Mouse (Mus musculus) embryonic facial prominence, embryonic 14.5 days (tissue): ENCODE measurements around the gene Ulk4. TPM values are rescaled to one million over a fixed set of nuclear protein-coding genes. Genes with fewer than 3 reads are reported as not detected.

Experiments
- ATAC-seq: fragments of 200-750 bp; cut with Nextera tagmentation; 2 replicates; pipeline ENCODE4 v1.8.0; 2017; ENCODE audit warnings: low read depth, moderate number of reproducible peaks, moderate TSS enrichment
- DNase-seq: peaks from one replicate; pipeline ENCODE4 v3.0.0-alpha.2; 2015; ENCODE audit warnings: low spot score
- H3K27ac ChIP-seq: fragments of 300-500 bp; sonication (generic); replicated peaks from 2 replicates; pipeline ENCODE4 v1.5.1; 2014; ENCODE audit warnings: low read depth, mild to moderate bottlenecking, low read length, moderate library complexity
- H3K27me3 ChIP-seq: fragments of 300-500 bp; sonication (generic); replicated peaks from 2 replicates; pipeline ENCODE4 v1.6.1; 2014; ENCODE audit warnings: low read length; ENCODE audit not compliant: control insufficient read depth, insufficient read depth
- H3K36me3 ChIP-seq: fragments of 300-500 bp; sonication (generic); 2 replicates; pipeline ENCODE4 v1.6.1; 2014; ENCODE audit warnings: low read length, mixed read lengths; ENCODE audit not compliant: control insufficient read depth, insufficient read depth
- H3K4me1 ChIP-seq: fragments of 300-500 bp; sonication (generic); 2 replicates; pipeline ENCODE4 v1.6.1; 2014; ENCODE audit warnings: antibody characterized with exemption, low read length; ENCODE audit not compliant: control insufficient read depth, insufficient read depth
- H3K4me2 ChIP-seq: fragments of 300-500 bp; sonication (generic); 2 replicates; pipeline ENCODE4 v1.6.1; 2014; ENCODE audit warnings: low read depth, mild to moderate bottlenecking, low read length, moderate library complexity, mixed read lengths
- H3K4me3 ChIP-seq: fragments of 300-500 bp; sonication (generic); 2 replicates; pipeline ENCODE4 v1.5.1; 2014; ENCODE audit warnings: low read depth, mild to moderate bottlenecking, low read length
- H3K9ac ChIP-seq: fragments of 300-500 bp; sonication (generic); 2 replicates; pipeline ENCODE4 v1.6.1; 2014; ENCODE audit warnings: low read depth, mild to moderate bottlenecking, low read length, moderate library complexity, mixed read lengths
- H3K9me3 ChIP-seq: fragments of 300-500 bp; sonication (generic); 2 replicates; pipeline ENCODE4 v1.6.1; 2016; ENCODE audit warnings: low read length; ENCODE audit not compliant: control insufficient read depth
- WGBS: fragments of 180-500 bp; shearing (Covaris S2); extraction: QIAGEN DNeasy Blood & Tissue Kit; methylation state at CpG from one replicate; pipeline ENCODE4 v1.1.7; 2014; 5-methylcytosine and 5-hydroxymethylcytosine counted together
- polyA plus RNA-seq: library from polyadenylated mRNA; unstranded; fragments of >200 nt; fragmentation: Nextera tagmentation; extraction: Ambion mirVana; gene quantifications from 2 replicates; pipeline ENCODE4 v1.2.1, GENCODE M21; 2014

The Ulk4 gene
- 125 and 136 TPM in 2 replicates for polyA plus RNA-seq

DNA sequence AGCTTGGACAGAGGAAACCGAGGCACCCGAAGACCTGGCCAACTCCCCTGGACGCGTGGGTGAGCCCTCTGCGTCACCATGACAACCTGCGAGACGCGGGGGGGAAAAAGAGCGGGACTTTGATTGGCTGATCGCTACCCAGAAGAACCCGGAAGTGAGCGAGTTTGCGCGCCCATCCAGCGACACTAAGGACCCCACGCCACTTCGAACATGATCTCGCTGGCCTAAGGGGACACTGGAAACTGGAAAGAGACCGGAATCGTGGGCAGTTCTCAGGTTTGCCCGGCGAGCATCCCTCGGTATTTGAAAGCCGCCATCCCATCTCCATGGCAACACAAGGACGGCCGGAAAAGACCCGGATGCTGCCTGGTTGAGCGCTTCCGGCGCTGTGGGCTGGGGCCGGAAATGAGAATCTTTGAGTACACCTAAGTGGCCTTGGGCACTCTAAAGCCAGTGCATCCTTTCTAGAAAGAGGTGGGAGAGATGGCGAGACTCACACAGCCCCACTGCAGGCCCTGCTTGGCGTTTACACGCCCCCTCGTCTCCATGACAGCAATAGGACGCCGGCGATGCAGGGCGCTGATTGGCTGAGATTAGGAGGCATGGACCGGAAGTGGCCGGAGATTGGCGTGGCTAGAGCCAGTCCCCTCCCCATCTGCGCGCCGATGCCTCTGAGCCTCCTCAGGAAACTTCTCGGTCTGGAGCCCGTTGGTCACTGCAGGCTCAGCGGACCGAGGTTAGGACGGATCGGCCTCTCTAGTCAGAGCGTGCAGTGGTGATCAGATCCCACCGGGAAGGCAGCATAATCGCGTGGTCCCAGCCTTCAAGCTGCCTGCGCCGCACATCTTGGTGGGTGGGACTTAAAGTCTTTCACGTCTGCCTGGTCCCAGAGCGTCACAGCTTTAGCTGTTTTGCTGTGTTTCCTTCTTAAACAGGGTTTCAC is at the start of gene Ulk4:
Ulk4 (minus strand) TSS at position 80 of the 943 bp plus-strand sequence.
- peak; percentile 96 for DNase-seq
- peak within 1 kb of the TSS; percentile 78 for H3K27ac ChIP-seq
- under 1% methylated on average over 55 of the region's 59 CpGs for WGBS
- no peaks in the 10 kb centered on the region for H3K9me3 ChIP-seq
- H3K4me1 ChIP-seq, result no peaks in the 10 kb centered on the region
- peak within 1 kb of the TSS; percentile 74 for H3K4me2 ChIP-seq
- no peaks in the 10 kb centered on the region for H3K27me3 ChIP-seq
- ATAC-seq, result peak; percentile 97
- peak within 1 kb of the TSS; percentile 71 for H3K9ac ChIP-seq
- H3K36me3 ChIP-seq, result no peaks in the 10 kb centered on the region
- H3K4me3 ChIP-seq, result peak within 1 kb of the TSS; percentile 64

DNA sequence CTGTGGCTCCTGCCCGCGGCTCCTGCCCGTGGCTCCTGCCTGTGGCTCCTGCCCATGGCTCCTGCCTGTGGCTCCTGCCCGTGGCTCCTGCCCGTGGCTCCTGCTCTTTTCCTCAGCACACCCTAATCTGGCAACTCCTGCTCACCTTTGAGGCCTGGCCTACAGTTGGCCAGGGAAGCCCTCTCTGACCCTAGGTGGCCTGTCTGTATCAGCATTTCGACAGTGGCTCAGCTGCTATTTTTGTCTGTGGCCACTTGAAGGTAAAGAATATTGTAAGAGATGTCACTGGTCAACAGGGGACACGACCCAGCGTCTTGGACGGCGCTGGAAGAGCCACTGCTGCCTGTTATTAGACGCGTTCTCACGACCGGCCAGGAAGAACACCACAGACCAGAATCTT is 45.0 kb upstream of the Ulk4 start:
- DNase-seq, result no peak
- Histone ChIP-seq H3K27me3 (no peaks in the 10 kb centered on the region), H3K4me3 (no peak overlapping the region), H3K9me3 (0 out of 2 replicates have a peak, but pooled peaks cover 3% of the 10 kb centered on the region), H3K9ac (no peak overlapping the region), H3K36me3 (0 out of 2 replicates have a peak, but pooled peaks cover 7% of the 10 kb centered on the region), H3K4me2 (no peak overlapping the region), H3K27ac (no peak overlapping the region), H3K4me1 (peaks cover 2% of the 10 kb centered on the region; the same call in 1 of the 2 replicates)
- WGBS, result 98% methylated on average over 14 of the region's 14 CpGs
- no peak for ATAC-seq

DNA sequence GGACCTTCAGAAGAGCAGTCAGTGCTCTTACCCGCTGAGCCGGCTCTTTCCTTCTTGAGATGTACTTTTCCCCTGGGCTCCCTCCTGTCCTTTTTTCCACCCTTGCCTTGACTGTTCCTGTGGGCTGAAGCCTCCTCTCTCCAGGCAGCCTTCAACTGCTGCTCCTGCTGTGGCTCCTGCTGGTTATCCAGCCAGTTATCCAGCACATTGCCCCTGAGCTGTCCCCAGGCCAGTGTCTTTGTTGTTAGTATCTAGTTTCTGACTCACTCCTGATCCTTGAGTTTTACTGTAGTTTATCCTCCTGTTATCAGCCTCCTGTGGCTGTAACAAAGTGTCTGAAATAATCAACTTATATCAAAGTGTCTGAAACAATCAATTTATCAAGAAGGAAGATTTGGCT is 44.1 kb upstream of the Ulk4 start:
- H3K4me1 ChIP-seq, result peaks cover 7% of the 10 kb centered on the region; the same call in 1 of the 2 replicates
- H3K27ac ChIP-seq, result no peak overlapping the region
- no peaks in the 10 kb centered on the region for H3K27me3 ChIP-seq
- DNase-seq (no peak), ATAC-seq (no peak)
- WGBS, result 80% methylated on average over 2 of the region's 2 CpGs
- 0 out of 2 replicates have a peak, but pooled peaks cover 7% of the 10 kb centered on the region for H3K36me3 ChIP-seq
- H3K4me2 ChIP-seq, result no peak overlapping the region
- H3K9me3 ChIP-seq, result 0 out of 2 replicates have a peak, but pooled peaks cover 3% of the 10 kb centered on the region
- H3K9ac ChIP-seq, result no peak overlapping the region
- no peak overlapping the region for H3K4me3 ChIP-seq

DNA sequence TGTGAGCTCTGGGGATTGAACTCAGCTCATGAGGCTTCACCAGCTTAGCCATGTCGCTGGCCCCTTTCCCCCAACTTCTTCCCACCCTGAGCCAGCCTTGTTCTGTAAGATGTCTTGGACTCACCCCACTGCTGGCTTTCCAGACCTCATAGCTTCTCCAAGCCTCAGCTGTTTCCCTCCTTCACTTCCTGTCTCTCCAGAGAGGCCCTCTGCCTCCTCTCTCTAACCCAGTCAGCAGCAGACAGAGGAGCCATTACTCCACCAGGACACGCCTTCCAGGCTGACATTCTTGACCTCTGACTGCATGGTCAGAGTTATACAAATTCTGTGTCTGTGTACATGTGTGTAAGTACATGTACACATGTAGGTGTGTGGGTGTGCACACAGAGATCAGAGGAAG is 43.4 kb upstream of the Ulk4 start:
- ATAC-seq (no peak), DNase-seq (no peak)
- H3K27ac ChIP-seq, result no peak overlapping the region
- WGBS, result 62% methylated on average over 2 of the region's 2 CpGs
- 0 out of 2 replicates have a peak, but pooled peaks cover 3% of the 10 kb centered on the region for H3K9me3 ChIP-seq
- H3K36me3 ChIP-seq, result 0 out of 2 replicates have a peak, but pooled peaks cover 7% of the 10 kb centered on the region
- H3K27me3 ChIP-seq, result no peaks in the 10 kb centered on the region
- no peak overlapping the region for H3K4me3 ChIP-seq
- H3K4me1 ChIP-seq, result peaks cover 7% of the 10 kb centered on the region; the same call in 1 of the 2 replicates
- H3K4me2 ChIP-seq, result no peak overlapping the region
- no peak overlapping the region for H3K9ac ChIP-seq

DNA sequence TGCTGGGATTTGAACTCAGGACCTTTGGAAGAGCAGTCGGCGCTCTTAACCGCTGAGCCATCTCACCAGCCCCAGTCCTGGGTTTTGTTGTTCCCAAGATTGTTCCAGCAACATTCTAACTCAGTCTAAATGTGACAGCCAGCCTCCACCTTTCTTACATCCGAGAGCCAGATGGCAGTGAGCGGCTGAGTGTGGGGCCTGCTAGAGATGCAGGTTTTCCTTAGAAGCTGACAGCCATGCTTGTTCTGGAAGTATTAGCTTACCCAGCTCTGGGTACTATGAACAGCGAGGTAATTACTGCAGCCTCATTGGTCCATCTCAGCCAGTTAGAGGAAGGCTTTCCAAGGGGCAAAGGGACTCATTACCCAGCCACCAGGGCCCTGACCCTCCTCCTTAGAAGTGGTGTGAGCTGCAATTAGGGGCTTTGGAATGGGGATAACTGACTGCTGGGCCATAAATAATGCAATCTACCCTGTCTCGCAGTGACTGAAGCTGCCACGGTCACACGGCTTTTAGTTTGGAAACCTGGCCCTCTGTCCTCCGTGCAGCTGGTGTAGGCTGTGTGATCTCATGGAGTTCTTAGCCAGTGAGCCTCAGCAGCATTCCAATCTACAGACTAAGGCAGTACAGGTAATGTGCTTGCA is 42.4 kb upstream of the Ulk4 start:
- H3K4me1 ChIP-seq, result peaks cover 17% of the 10 kb centered on the region
- H3K27ac ChIP-seq, result no peak overlapping the region
- DNase-seq (peak; percentile 64), ATAC-seq (peak; percentile 74)
- H3K9ac ChIP-seq, result no peak overlapping the region
- H3K4me3 ChIP-seq, result no peak overlapping the region
- H3K36me3 ChIP-seq, result 0 out of 2 replicates have a peak, but pooled peaks cover 7% of the 10 kb centered on the region
- no peaks in the 10 kb centered on the region for H3K27me3 ChIP-seq
- H3K4me2 ChIP-seq, result no peak overlapping the region
- H3K9me3 ChIP-seq, result 0 out of 2 replicates have a peak, but pooled peaks cover 3% of the 10 kb centered on the region
- WGBS, result 56% methylated on average over 10 of the region's 10 CpGs

DNA sequence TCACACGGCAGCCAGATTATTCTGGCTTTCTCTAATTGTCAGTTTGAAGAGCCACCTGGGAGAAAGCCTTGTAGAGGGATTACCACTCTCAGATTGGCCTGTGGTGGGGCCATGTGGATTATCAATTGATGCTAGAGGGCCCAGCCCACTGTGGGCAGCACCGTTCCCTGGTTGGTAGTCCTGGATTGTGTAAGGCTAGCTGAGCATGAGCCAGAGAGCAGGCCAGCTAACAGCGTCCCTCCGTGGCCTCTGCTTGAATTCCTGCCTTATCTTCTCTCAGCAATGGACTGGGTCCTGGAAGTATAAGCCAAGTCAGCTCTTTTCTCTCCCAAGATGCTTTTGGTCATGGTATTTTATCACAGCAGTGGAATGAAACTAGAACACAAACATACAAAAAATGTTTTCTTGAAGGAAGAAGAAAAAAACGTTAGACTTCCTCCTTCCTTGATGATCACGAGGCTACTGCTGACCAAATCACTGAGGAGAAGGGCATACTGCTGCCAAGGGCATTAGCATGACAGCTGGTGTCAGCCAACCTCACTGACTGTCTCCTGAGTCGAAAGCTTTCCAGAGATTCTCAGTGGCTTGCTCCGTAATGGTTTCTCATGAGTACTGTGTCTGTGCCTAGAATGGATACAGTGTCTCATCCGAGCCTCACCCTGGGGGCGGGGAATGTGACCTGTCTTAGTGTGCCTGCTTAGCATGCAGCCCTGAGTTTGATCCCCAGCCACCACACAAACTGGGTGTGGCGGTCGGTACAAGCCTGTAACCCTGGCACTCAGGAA is 39.8 kb upstream of the Ulk4 start:
- Histone ChIP-seq H3K9ac (no peak overlapping the region), H3K4me2 (no peak overlapping the region), H3K27ac (no peak overlapping the region), H3K27me3 (no peaks in the 10 kb centered on the region), H3K4me3 (no peak overlapping the region), H3K4me1 (peaks cover 32% of the 10 kb centered on the region), H3K36me3 (0 out of 2 replicates have a peak, but pooled peaks cover 3% of the 10 kb centered on the region), H3K9me3 (0 out of 2 replicates have a peak, but pooled peaks cover under 1% of the 10 kb centered on the region)
- WGBS, result 57% methylated on average over 12 of the region's 12 CpGs
- DNase-seq, result no peak
- ATAC-seq, result no peak

DNA sequence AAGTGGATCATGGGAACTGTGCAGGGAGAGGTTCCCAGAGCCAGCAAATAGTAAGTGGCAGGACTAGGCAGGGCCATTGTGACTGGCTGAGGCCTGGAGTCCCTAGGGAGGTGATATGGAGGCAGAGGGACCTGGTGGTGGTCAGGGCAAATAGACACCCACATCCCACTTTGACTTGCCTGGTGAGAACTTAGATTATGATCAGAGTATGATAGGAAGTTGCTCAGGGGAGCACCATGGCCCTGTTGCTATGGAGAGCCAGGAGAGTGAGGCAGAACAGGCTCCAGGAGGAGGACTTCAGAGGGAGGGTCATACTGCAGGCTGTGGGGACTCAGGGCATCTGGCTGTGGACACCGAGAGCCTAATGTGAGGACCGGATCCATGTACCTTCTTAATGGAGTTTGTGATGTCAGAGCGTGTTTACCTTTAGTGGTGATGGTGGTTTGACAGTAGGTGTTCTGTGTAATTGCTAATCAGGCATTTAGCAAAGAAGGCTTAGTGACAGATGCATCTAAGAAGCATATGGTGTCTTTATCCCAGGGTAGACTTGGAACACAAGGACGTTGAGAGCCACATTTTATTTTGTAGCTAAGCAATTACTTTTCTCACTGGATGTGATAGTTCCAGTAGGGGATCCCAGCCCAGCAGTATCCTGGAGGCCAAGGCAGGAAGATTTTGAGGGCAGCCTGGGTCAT is 39.1 kb upstream of the Ulk4 start:
- H3K4me2 ChIP-seq, result no peak overlapping the region
- no peaks in the 10 kb centered on the region for H3K27me3 ChIP-seq
- H3K9me3 ChIP-seq, result no peaks in the 10 kb centered on the region
- WGBS, result 69% methylated on average over 4 of the region's 4 CpGs
- DNase-seq, result no peak
- ATAC-seq, result no peak
- H3K9ac ChIP-seq, result no peak overlapping the region
- H3K4me3 ChIP-seq, result no peak overlapping the region
- no peak overlapping the region for H3K27ac ChIP-seq
- peaks cover 32% of the 10 kb centered on the region for H3K4me1 ChIP-seq
- 0 out of 2 replicates have a peak, but pooled peaks cover 3% of the 10 kb centered on the region for H3K36me3 ChIP-seq
